Mouse (Mus musculus): ENCODE results near the gene Cox8a.

Cox8a gene

DNA sequence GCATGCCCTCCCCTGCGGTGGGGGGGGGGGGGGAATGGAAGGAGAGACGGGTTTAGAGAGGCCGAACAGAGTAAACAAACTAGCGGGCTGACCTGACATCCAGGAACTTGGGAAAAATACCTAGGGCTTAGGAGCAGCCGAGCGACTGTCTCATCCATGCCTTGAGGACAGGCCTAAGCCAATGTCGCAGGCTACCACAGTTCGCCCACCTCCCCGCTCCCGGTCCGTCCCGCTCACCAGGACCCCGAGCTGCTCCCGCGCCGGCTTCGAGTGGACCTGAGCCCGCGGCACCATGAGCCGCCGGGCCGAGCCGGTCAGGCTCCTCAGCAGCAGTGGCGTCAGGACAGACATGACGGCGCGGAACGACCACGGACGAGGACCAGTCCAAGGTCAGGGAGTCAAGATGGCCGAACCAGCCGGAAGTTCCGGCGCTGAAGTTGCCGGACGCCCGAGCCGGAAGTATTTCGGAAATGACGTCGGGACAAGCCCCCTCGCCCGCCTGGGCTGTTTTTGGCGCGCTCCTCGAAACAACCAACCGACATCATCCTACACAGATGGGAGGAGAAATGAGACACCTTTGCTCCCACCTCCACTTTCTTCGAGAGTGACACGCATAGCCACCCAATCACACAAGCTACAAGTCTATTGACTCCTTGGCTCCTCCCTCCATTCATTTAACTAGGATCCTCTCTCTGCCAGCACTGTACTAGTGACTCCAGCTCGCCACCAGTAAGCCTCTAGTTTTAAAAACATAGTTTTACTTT lies at the start of gene Cox8a:
Gene Cox8a, minus strand, starts transcription at position 455 of the 764 bp plus-strand sequence.
- DNase-seq (ENCODE audit: low spot score): peak; percentile 94

- no peak for DNase-seq (ENCODE audit: low spot score)
Observed at GRCm38 (mm10) chr19:7266421-7266831, 49.0 kb upstream of the Cox8a start.

DNA sequence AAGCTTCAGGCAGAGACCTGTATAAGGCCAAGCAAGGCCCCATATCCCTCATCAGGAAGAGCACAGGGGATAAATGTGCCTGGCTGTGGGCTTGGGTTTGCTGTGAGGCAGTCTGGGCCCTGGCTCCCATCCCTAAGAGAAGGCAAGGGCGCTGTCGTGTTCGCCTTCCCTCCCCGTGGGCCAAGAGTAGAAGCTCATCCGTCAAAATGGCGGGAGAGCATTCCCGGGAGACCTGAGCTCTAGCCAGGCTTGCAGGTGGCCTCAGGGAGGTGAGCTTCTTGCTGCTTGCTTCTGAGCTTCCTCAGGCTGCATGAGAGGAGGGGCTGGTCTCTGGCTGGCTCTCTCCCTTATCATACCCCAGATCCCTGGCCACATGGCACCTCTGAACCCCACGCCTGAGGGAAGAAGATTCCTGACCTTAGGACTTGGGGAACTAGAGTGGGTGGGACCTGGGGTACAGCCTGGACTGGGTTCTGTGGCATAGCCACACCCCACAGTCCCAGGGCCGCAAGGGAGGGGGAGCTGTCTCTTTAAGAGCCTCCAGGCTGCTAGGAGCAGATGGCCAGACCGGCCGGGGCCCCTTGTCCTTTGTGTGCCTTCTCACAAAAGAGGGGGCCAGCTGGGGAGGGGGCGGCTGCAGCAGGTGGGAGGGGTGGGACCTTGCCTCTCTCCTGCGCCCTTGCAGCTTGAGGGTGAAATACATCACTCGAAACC lies 48.2 kb upstream of the Cox8a start:
- DNase-seq (ENCODE audit: low spot score): no peak

GRCm38 (mm10) chr19:7264766-7265331 lies 47.4 kb upstream of the Cox8a start:
- DNase-seq (ENCODE audit: low spot score): no peak

GRCm38 (mm10) chr19:7264088-7264765 lies 46.8 kb upstream of the Cox8a start:
- DNase-seq (ENCODE audit: low spot score): peak; percentile 73

- no peak for DNase-seq (ENCODE audit: low spot score)
Observed at GRCm38 (mm10) chr19:7262592-7262991, 45.2 kb upstream of the Cox8a start.

- no peak for DNase-seq (ENCODE audit: low spot score)
Observed at GRCm38 (mm10) chr19:7261964-7262363, 44.5 kb upstream of the Cox8a start.

GRCm38 (mm10) chr19:7261476-7261875 lies 44.1 kb upstream of the Cox8a start:
- no peak for DNase-seq (ENCODE audit: low spot score)

DNA sequence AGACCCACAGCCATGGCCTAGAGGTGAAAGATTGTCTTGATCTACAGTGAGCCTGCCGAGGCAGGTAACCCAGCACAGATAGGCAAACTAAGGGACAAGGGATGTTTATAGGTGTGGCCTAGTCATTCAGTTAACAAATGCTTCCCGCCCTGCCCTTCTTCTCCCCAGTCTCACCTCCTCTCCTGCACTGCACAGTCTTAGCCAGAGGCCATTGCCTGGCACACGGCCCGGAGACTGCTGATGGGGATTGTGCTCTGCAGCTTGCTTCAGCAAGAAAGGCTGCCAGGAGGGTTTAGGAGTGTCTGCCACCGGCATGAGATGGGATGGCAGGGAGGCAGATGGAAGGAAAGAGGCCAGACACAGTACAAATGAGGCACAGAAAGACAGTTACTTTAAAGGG lies 40.5 kb upstream of the Cox8a start:
- no peak for DNase-seq (ENCODE audit: low spot score)

DNA sequence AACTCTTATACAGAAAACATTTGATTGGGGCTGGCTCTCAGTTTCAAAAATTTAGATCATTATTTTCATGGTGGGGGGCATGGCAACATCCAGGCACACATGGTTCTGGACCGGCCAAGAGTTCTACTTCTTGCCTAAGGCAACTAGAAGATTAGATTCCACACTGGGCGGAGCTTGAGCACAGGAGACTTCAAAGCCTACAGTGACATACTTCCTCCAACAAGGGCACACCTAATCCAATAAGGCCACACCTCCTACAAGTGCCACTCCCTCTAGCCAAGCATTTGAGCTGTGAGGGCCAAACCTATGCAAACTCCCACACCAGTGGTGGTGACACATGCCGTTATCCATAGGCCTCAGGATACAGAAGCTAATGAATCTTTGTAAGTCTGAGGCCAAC lies 28.6 kb upstream of the Cox8a start:
- no peak for DNase-seq (ENCODE audit: low spot score)

- DNase-seq (ENCODE audit: low spot score): peak; percentile 93
Observed at GRCm38 (mm10) chr19:7240782-7241690, 23.6 kb upstream of the Cox8a start, which contains the start of gene Naa40. Gene Naa40 (minus strand): TSS chr19:7241183.

- peak; percentile 11 for DNase-seq (ENCODE audit: low spot score)
Observed at GRCm38 (mm10) chr19:7240291-7240690, 22.9 kb upstream of the Cox8a start.

GRCm38 (mm10) chr19:7239574-7239973 lies 22.2 kb upstream of the Cox8a start:
- DNase-seq (ENCODE audit: low spot score): no peak

DNA sequence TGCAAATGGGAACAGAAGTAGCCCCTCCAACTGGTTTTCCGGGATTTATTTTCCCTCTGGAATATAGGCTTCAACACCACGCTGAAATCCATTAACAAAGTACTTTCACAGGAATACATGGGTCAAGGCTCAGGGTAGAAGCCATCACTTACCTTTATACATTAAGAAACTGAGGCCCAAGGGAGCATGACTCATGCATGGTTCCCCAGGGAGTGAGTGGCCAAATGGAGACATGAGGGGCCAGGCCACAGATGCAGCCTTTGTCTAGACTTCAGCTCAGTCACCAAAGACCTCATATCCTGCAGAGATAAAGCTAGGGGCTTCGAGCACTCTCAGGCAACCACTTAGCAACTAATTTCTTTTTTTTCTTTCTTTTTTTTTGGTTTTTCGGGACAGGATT lies 19.3 kb upstream of the Cox8a start:
- no peak for DNase-seq (ENCODE audit: low spot score)

GRCm38 (mm10) chr19:7236011-7236410 lies 18.6 kb upstream of the Cox8a start:
- no peak for DNase-seq (ENCODE audit: low spot score)

GRCm38 (mm10) chr19:7235461-7235860 lies 18.0 kb upstream of the Cox8a start:
- DNase-seq (ENCODE audit: low spot score): no peak

- DNase-seq (ENCODE audit: low spot score): peak; percentile 77
Observed at GRCm38 (mm10) chr19:7234537-7235221, 17.3 kb upstream of the Cox8a start.

DNA sequence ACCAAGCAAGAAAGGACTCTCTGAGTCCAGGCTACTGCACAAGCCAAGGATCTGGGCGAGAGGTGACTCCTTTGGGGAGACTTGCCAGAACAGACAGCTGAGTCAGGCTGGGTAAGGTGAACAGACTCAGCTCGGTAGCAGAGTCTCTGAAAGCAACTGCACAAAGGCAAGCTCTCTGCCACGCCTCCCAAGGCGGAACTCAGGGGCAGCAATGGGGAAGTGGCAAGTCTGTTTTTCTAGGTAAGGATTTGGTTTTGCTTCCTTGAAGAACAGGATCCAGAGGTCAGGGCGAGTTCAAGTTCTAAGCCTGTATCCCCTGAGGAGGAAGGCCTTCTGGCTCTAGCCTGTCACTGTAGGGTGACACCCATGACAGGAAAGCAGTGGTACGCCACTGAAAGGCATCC lies 9.1 kb upstream of the Cox8a start:
- no peak for DNase-seq (ENCODE audit: low spot score)

- no peak for DNase-seq (ENCODE audit: low spot score)
Observed at GRCm38 (mm10) chr19:7225096-7225690, 7.8 kb upstream of the Cox8a start.

GRCm38 (mm10) chr19:7224253-7224652 lies 6.8 kb upstream of the Cox8a start:
- no peak for DNase-seq (ENCODE audit: low spot score)
